In genomic region chr2:35558826-35559550, GRCm38 (mm10) we compare ENCODE assay signal across 8 mouse cellular contexts. TPM values are rescaled to one million over a fixed set of nuclear protein-coding genes. Genes with fewer than 3 reads are reported as not detected.
A peak's percentile ranks its signal among the peaks of the same experiment; 100 is the strongest.
DNase-seq lines count a peak whose midpoint lies in the region; ATAC-seq and TF ChIP-seq lines count a peak whose summit lies in the region.

No protein-coding gene starts in this region.

- H3K4me2 ChIP-seq in midbrain, embryonic 14.5 days (ENCODE audit: low read length) = no peak overlapping the region
- H3K4me2 ChIP-seq in midbrain, embryonic 13.5 days (replicated peaks) = no peak overlapping the region
- H3K4me2 ChIP-seq in intestine, embryonic 14.5 days (ENCODE audit: low read length) = peak overlapping the region; percentile 45

- DNase-seq in gastrocnemius, adult 2 months = peak; percentile 44
- no peak for DNase-seq in gastrocnemius, postnatal 14 days
- DNase-seq in midbrain, embryonic 14.5 days = peak; percentile 26
- DNase-seq in intestine, embryonic 14.5 days (ENCODE audit: low spot score) = no peak
- no peak for DNase-seq in spleen, adult 12 weeks (ENCODE audit: low spot score)
- no peak for DNase-seq in spleen, postnatal 4 days (ENCODE audit: low spot score in 2 of 2)

- H3K9me3 ChIP-seq in midbrain, embryonic 14.5 days (ENCODE audit: control insufficient read depth, low read length) = no peaks in the 10 kb centered on the region
- H3K9me3 ChIP-seq in midbrain, embryonic 13.5 days = no peaks in the 10 kb centered on the region
- H3K9me3 ChIP-seq in intestine, embryonic 14.5 days (ENCODE audit: control insufficient read depth, low read length) = no peaks in the 10 kb centered on the region

- no peaks in the 10 kb centered on the region for H3K36me3 ChIP-seq in midbrain, embryonic 14.5 days (ENCODE audit: control insufficient read depth, insufficient read depth, low read length)
- H3K36me3 ChIP-seq in midbrain, embryonic 13.5 days = no peaks in the 10 kb centered on the region
- 0 out of 2 replicates have a peak, but pooled peaks cover 2% of the 10 kb centered on the region for H3K36me3 ChIP-seq in intestine, embryonic 14.5 days (ENCODE audit: control insufficient read depth, insufficient read depth, low read length)

- intact Hi-C loops in gastrocnemius, adult 2 months (cut with DNase I) = loop anchor here (2.0 kb wide), 1 partner anchor 24 kb away; no protein-coding TSS in a partner anchor
- intact Hi-C loops in gastrocnemius, postnatal 14 days (cut with DNase I; ENCODE audit: low total_unique reads) = no loop called here

- no peak for TF ChIP-seq CTCF in gastrocnemius, adult 2 months (IDR thresholded peaks at IDR 0.05)

- ATAC-seq in midbrain, embryonic 14.5 days (ENCODE audit: low FRiP score, low TSS enrichment) = no peak
- no peak for ATAC-seq in midbrain, embryonic 13.5 days
- ATAC-seq in intestine, embryonic 14.5 days (replicated peaks; ENCODE audit: low FRiP score, low TSS enrichment, low read depth) = 0 out of 2 replicates have a peak, but pooled peaks have one; percentile 6
- no peak for ATAC-seq in inflammation-experienced regulatory T-cells, adult 6 months

- no peak overlapping the region for H3K9ac ChIP-seq in midbrain, embryonic 14.5 days (replicated peaks; ENCODE audit: low read length)
- no peak overlapping the region for H3K9ac ChIP-seq in midbrain, embryonic 13.5 days (replicated peaks)
- peak overlapping the region; percentile 23 for H3K9ac ChIP-seq in intestine, embryonic 14.5 days (ENCODE audit: low read length)

- H3K4me1 ChIP-seq in midbrain, embryonic 14.5 days (ENCODE audit: control insufficient read depth, insufficient read depth, low read length) = peaks cover 6% of the 10 kb centered on the region; the same call in 1 of the 2 replicates
- H3K4me1 ChIP-seq in midbrain, embryonic 13.5 days (replicated peaks) = peaks cover 13% of the 10 kb centered on the region; the same call in 1 of the 2 replicates
- peaks cover 30% of the 10 kb centered on the region for H3K4me1 ChIP-seq in intestine, embryonic 14.5 days (replicated peaks; ENCODE audit: control insufficient read depth, insufficient read depth, low read length)

- peak overlapping the region; percentile 95 for H3K27ac ChIP-seq in gastrocnemius, adult 2 months
- no peak overlapping the region for H3K27ac ChIP-seq in midbrain, embryonic 14.5 days (replicated peaks; ENCODE audit: low read depth, low read length)
- H3K27ac ChIP-seq in midbrain, embryonic 13.5 days = no peak overlapping the region
- H3K27ac ChIP-seq in intestine, embryonic 14.5 days (ENCODE audit: low read depth) = peak overlapping the region; percentile 71

- peak overlapping the region; percentile 75 for H3K4me3 ChIP-seq in gastrocnemius, adult 2 months
- no peak overlapping the region for H3K4me3 ChIP-seq in midbrain, embryonic 14.5 days (replicated peaks; ENCODE audit: low read depth, low read length)
- H3K4me3 ChIP-seq in midbrain, embryonic 13.5 days (replicated peaks) = no peak overlapping the region
- H3K4me3 ChIP-seq in intestine, embryonic 14.5 days (ENCODE audit: low read depth, low read length) = peak overlapping the region; percentile 27

- H3K27me3 ChIP-seq in midbrain, embryonic 14.5 days (ENCODE audit: control insufficient read depth, insufficient read depth, low read length) = no peaks in the 10 kb centered on the region
- H3K27me3 ChIP-seq in midbrain, embryonic 13.5 days = no peaks in the 10 kb centered on the region
- no peaks in the 10 kb centered on the region for H3K27me3 ChIP-seq in intestine, embryonic 14.5 days (replicated peaks; ENCODE audit: control insufficient read depth, insufficient read depth, low read length)

- 81% methylated on average over 4 of the region's 4 CpGs for WGBS in midbrain, embryonic 14.5 days
- WGBS in midbrain, embryonic 13.5 days = 79% methylated on average over 4 of the region's 4 CpGs
- 59% methylated on average over 4 of the region's 4 CpGs for WGBS in intestine, embryonic 14.5 days

RNA-seq across cellular contexts. Expression of gene Dab2ip, which starts 0.9 kb away (rescaled TPM):
- 10 to 100 TPM; 38.2 to 52.0 TPM for total RNA-seq in gastrocnemius, adult 2 months (2021)
- 10 to 100 TPM; 42.8 to 46.3 TPM for total RNA-seq in gastrocnemius, postnatal 14 days (2021)
- polyA plus RNA-seq in midbrain, embryonic 14.5 days (2014; fragmentation: Nextera tagmentation; extraction: Ambion mirVana) = 46.4 and 50.6 TPM in 2 replicates
- polyA plus RNA-seq in midbrain, embryonic 13.5 days (2015; fragmentation: Nextera tagmentation; extraction: Ambion mirVana) = 36.2 and 36.3 TPM in 2 replicates
- polyA plus RNA-seq in intestine, embryonic 14.5 days (2014; fragmentation: Nextera tagmentation; extraction: Ambion mirVana) = 43.3 and 47.8 TPM in 2 replicates
- polyA plus RNA-seq in inflammation-experienced regulatory T-cells, adult 6 months (2017; shearing (Covaris generic)) = under 1 TPM; 0.46 to 0.69 (median 0.54) TPM

Comparison
In these comparisons a context has a peak if more than half of its experiments do, and no peak if none do; other contexts are left out.
1. DNase-seq: peak in gastrocnemius, adult 2 months (single experiment) and midbrain, embryonic 14.5 days (single experiment); none in gastrocnemius, postnatal 14 days (single experiment), intestine, embryonic 14.5 days (single experiment), spleen, adult 12 weeks (single experiment) and spleen, postnatal 4 days (0 of 2).
2. H3K27ac ChIP-seq: peak in gastrocnemius, adult 2 months (single experiment) and intestine, embryonic 14.5 days (single experiment); none in midbrain, embryonic 14.5 days (single experiment) and midbrain, embryonic 13.5 days (single experiment).
3. H3K4me3 ChIP-seq: peak in gastrocnemius, adult 2 months (single experiment) and intestine, embryonic 14.5 days (single experiment); none in midbrain, embryonic 14.5 days (single experiment) and midbrain, embryonic 13.5 days (single experiment).
4. RNA of gene Dab2ip, which starts 0.9 kb away (polyA plus RNA-seq): 43.3 to 47.8 TPM in intestine, embryonic 14.5 days, 46.4 to 50.6 TPM in midbrain, embryonic 14.5 days and 36.2 to 36.3 TPM in midbrain, embryonic 13.5 days; 0.46 to 0.69 TPM in inflammation-experienced regulatory T-cells, adult 6 months; every median in the first group is over 10 times any median in the second.